Mouse (Mus musculus) midbrain, embryonic 13.5 days (tissue): ENCODE measurements around the gene Mief1. TPM values are rescaled to one million over a fixed set of nuclear protein-coding genes. Genes with fewer than 3 reads are reported as not detected.
A peak's percentile ranks its signal among the peaks of the same experiment; 100 is the strongest.

Experiments
- ATAC-seq: fragments of 200-750 bp; cut with Nextera tagmentation; 2 replicates; pipeline ENCODE4 v1.8.0; 2017; ENCODE audit warnings: mild to moderate bottlenecking, moderate TSS enrichment, moderate library complexity
- H3K27ac ChIP-seq: fragments of 300-500 bp; sonication (generic); 2 replicates; pipeline ENCODE4 v1.5.1; 2015; ENCODE audit warnings: inconsistent platforms, mild to moderate bottlenecking, moderate library complexity
- H3K27me3 ChIP-seq: fragments of 300-500 bp; sonication (generic); 2 replicates; pipeline ENCODE4 v1.6.1; 2015; ENCODE audit warnings: mild to moderate bottlenecking, inconsistent platforms
- H3K36me3 ChIP-seq: fragments of 300-500 bp; sonication (generic); 2 replicates; pipeline ENCODE4 v1.6.1; 2015; ENCODE audit warnings: mild to moderate bottlenecking, inconsistent platforms
- H3K4me1 ChIP-seq: fragments of 300-500 bp; sonication (generic); replicated peaks from 2 replicates; pipeline ENCODE4 v1.6.1; 2015; ENCODE audit warnings: inconsistent platforms
- H3K4me2 ChIP-seq: fragments of 300-500 bp; sonication (generic); replicated peaks from 2 replicates; pipeline ENCODE4 v1.6.1; 2015; ENCODE audit warnings: moderate library complexity, mild to moderate bottlenecking, inconsistent platforms
- H3K4me3 ChIP-seq: fragments of 300-500 bp; sonication (generic); replicated peaks from 2 replicates; pipeline ENCODE4 v1.5.1; 2015; ENCODE audit warnings: mild to moderate bottlenecking, inconsistent platforms
- H3K9ac ChIP-seq: fragments of 300-500 bp; sonication (generic); replicated peaks from 2 replicates; pipeline ENCODE4 v1.6.1; 2015; ENCODE audit warnings: mild to moderate bottlenecking, inconsistent platforms
- H3K9me3 ChIP-seq: fragments of 300-500 bp; sonication (generic); 2 replicates; pipeline ENCODE4 v1.6.1; 2016; ENCODE audit warnings: mild to moderate bottlenecking, inconsistent platforms
- WGBS: fragments of 180-500 bp; shearing (Covaris S2); methylation state at CpG from one replicate; pipeline ENCODE4 v1.1.7; 2015; 5-methylcytosine and 5-hydroxymethylcytosine counted together
- polyA plus RNA-seq: library from polyadenylated mRNA; unstranded; fragments of >200 nt; fragmentation: Nextera tagmentation; extraction: Ambion mirVana; gene quantifications from 2 replicates; pipeline ENCODE4 v1.2.1, GENCODE M21; 2015

Gene Mief1
- 42.2 and 43.8 TPM in 2 replicates for polyA plus RNA-seq

- peaks cover 33% of the 10 kb centered on the region for H3K36me3 ChIP-seq
- no peaks in the 10 kb centered on the region for H3K27me3 ChIP-seq
- peak within 1 kb of the TSS; percentile 89 for H3K27ac ChIP-seq
- H3K4me2 ChIP-seq, result peak within 1 kb of the TSS; percentile 78
- H3K9ac ChIP-seq, result peak within 1 kb of the TSS; percentile 92
- peaks cover 19% of the 10 kb centered on the region for H3K4me1 ChIP-seq
- no peaks in the 10 kb centered on the region for H3K9me3 ChIP-seq
- peak within 1 kb of the TSS; percentile 92 for H3K4me3 ChIP-seq
- WGBS, result under 1% methylated on average over 67 of the region's 67 CpGs
- ATAC-seq, result peak; percentile 96
These were observed at the start of gene Mief1 for GRCm38 (mm10) chr15:80233733-80234509. TSS of gene Mief1 (plus strand) at chr15:80234018.

DNA sequence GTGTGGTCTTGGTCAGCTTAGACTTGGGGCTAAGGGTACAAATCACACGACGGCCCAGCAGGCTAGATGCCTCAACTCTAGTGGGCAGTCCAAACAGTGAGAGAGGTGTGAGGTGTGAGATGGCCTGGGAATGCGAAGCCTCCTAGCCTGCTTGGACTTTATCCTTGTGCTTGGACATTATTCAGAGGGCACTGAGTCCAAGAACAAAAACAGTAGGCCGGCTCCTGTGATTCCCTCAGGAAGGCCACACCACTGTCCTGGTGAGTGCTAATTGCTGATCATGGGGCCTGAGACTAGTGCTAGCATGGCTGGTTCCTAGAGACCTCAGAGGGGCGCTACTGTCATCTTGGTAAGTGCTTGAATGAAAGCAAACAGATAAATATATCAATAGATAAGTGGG lies 44.9 kb upstream of the Mief1 start:
- H3K4me3 ChIP-seq, result no peak overlapping the region
- H3K27me3 ChIP-seq, result no peaks in the 10 kb centered on the region
- H3K27ac ChIP-seq, result no peak overlapping the region
- H3K9me3 ChIP-seq, result no peaks in the 10 kb centered on the region
- peaks cover 20% of the 10 kb centered on the region; the same call in 1 of the 2 replicates for H3K4me1 ChIP-seq
- H3K36me3 ChIP-seq, result no peaks in the 10 kb centered on the region
- no peak overlapping the region for H3K4me2 ChIP-seq
- no peak for ATAC-seq
- H3K9ac ChIP-seq, result no peak overlapping the region
- 87% methylated on average over 5 of the region's 5 CpGs for WGBS

DNA sequence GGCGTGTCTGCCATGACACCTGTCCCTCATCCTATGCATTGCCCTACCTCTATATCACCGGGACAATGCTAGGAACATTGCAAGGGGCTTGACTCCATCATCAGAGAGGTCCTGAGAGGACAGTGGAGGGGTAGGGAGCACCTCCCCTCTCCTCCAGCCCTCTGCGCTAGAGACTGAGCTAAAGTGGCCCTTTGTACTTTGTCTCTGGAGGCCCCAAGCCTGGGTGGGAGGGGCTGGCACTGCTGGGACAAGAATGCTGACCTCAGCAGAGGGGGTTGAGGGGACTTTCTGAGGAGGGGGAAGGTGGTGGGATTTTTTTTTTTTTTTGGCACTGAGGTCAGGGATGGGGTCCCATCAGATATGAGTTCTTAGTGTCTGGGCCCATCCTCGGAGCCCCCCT lies 43.7 kb upstream of the Mief1 start:
- H3K9ac ChIP-seq, result no peak overlapping the region
- no peak overlapping the region for H3K4me3 ChIP-seq
- no peaks in the 10 kb centered on the region for H3K36me3 ChIP-seq
- H3K4me1 ChIP-seq, result peaks cover 22% of the 10 kb centered on the region; the same call in 1 of the 2 replicates
- no peaks in the 10 kb centered on the region for H3K27me3 ChIP-seq
- no peak for ATAC-seq
- H3K4me2 ChIP-seq, result no peak overlapping the region
- WGBS, result 85% methylated on average over 4 of the region's 4 CpGs
- no peak overlapping the region for H3K27ac ChIP-seq
- H3K9me3 ChIP-seq, result no peaks in the 10 kb centered on the region

DNA sequence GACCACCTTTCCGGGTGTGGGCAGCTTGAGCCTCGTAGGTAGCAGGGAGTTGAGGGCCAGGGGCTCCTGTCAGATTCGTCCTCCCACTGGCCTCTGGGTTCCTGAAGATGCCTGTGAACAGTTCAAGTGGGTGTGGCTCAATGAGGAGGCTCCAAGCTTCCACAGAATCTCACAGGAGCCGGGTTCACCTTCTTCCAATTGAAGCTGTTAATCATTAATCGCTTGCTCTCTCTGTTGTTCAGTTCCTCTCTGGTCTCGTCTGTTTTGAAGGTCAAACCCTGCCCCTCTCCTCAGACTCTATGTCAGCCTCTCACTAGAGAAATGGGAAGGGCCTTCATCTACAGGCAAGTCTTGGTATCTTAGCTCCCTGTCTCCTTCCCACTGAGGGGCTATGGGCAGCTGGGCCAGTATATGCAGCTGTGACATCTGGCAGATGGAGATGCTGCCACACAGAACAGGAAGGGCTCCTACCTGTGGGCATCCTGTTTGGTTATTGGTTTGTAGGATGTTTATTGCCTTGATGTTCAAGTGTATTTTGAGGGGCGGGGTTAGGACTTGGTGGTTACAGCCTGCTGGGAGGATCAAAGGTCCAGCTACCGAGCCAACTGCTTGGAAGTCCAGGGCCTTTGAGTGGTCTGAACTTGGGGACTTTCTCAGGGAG lies 42.1 kb upstream of the Mief1 start:
- Histone ChIP-seq H3K4me1 (peaks cover 22% of the 10 kb centered on the region; the same call in 1 of the 2 replicates), H3K9me3 (no peaks in the 10 kb centered on the region), H3K36me3 (no peaks in the 10 kb centered on the region), H3K4me2 (no peak overlapping the region), H3K9ac (no peak overlapping the region), H3K27ac (no peak overlapping the region), H3K27me3 (no peaks in the 10 kb centered on the region), H3K4me3 (no peak overlapping the region)
- no peak for ATAC-seq
- WGBS, result 78% methylated on average over 8 of the region's 8 CpGs

DNA sequence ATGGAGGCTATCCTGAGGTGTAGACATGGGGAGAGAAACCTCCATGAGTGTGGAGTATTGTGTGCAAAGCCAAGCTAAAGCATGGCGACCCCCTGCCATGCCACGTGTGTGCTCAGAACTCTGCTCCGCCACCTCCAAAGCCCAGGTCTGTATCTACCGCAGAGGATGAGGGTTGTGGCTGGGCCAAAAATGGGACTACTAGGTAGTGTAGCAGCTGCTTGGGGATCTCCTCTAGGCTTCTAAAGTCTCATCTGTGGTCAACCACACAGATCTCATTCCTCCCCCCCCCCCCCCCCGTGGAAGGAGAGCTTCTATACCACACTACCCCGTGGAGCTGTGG lies 41.6 kb upstream of the Mief1 start:
- H3K36me3 ChIP-seq, result 0 out of 2 replicates have a peak, but pooled peaks cover 2% of the 10 kb centered on the region
- no peak for ATAC-seq
- H3K27me3 ChIP-seq, result no peaks in the 10 kb centered on the region
- no peak overlapping the region for H3K4me3 ChIP-seq
- no peak overlapping the region for H3K9ac ChIP-seq
- WGBS, result 92% methylated on average over 6 of the region's 6 CpGs
- H3K4me1 ChIP-seq, result peaks cover 22% of the 10 kb centered on the region; the same call in 1 of the 2 replicates
- H3K9me3 ChIP-seq, result no peaks in the 10 kb centered on the region
- H3K27ac ChIP-seq, result no peak overlapping the region
- H3K4me2 ChIP-seq, result no peak overlapping the region

- 0 out of 2 replicates have a peak, but pooled peaks cover 6% of the 10 kb centered on the region for H3K36me3 ChIP-seq
- H3K27ac ChIP-seq, result no peak overlapping the region
- no peaks in the 10 kb centered on the region for H3K27me3 ChIP-seq
- no peak overlapping the region for H3K4me3 ChIP-seq
- H3K9ac ChIP-seq, result no peak overlapping the region
- WGBS, result 92% methylated on average over 7 of the region's 7 CpGs
- ATAC-seq, result no peak
- H3K4me1 ChIP-seq, result peaks cover 22% of the 10 kb centered on the region; the same call in 1 of the 2 replicates
- no peaks in the 10 kb centered on the region for H3K9me3 ChIP-seq
- no peak overlapping the region for H3K4me2 ChIP-seq
These were observed 41.0 kb upstream of the Mief1 start for GRCm38 (mm10) chr15:80192847-80193246.

DNA sequence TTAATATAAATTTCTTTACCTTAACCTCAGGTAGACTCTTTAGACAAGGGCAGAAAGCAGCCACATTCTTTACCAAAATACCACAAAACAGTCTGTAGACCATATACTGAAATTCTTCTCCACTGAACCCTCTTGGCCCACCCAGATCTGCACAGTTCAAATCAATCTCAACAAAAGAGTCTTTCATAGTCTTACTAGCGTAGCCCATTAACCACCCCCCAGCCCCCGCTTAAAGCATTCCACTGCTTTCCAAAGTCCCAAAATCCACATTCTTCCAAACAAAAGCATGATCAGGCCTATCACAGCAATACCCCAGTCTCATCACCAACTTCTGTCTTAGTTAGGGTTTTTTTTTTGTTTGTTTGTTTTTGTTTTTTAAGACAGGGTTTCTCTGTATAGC lies 34.3 kb upstream of the Mief1 start:
- Histone ChIP-seq H3K9me3 (no peaks in the 10 kb centered on the region), H3K36me3 (0 out of 2 replicates have a peak, but pooled peaks cover 6% of the 10 kb centered on the region), H3K4me3 (no peak overlapping the region), H3K4me2 (no peak overlapping the region), H3K27me3 (no peaks in the 10 kb centered on the region), H3K9ac (no peak overlapping the region), H3K27ac (no peak overlapping the region), H3K4me1 (no peaks in the 10 kb centered on the region)
- ATAC-seq, result no peak
- WGBS, result 78% methylated on average over 2 of the region's 2 CpGs

- no peak overlapping the region for H3K4me3 ChIP-seq
- no peak overlapping the region for H3K4me2 ChIP-seq
- no peak for ATAC-seq
- WGBS, result 92% methylated on average over 6 of the region's 6 CpGs
- H3K27ac ChIP-seq, result no peak overlapping the region
- H3K36me3 ChIP-seq, result 0 out of 2 replicates have a peak, but pooled peaks cover 4% of the 10 kb centered on the region
- no peaks in the 10 kb centered on the region for H3K27me3 ChIP-seq
- H3K4me1 ChIP-seq, result no peaks in the 10 kb centered on the region
- H3K9me3 ChIP-seq, result no peaks in the 10 kb centered on the region
- H3K9ac ChIP-seq, result no peak overlapping the region
These were observed 31.6 kb upstream of the Mief1 start for GRCm38 (mm10) chr15:80202111-80202775.

DNA sequence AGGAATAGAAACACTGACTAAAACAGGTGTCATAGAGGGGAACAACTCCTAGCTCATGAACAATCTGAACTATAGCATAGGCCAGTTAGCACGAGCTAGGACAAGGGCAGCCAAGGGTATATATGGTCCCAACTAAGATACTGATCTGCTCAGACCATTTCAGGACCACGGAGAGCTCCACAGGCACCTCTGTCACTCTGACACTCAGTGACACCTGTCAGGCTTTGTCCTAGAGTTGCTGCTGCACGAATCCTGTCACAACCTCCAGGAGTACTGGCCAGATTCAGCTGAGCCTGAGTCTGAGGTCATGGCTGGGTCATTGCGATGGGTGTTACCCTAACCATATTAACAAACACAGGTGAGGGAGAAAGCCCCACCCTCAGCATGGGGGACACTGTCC lies 30.4 kb upstream of the Mief1 start:
- Histone ChIP-seq H3K27me3 (no peaks in the 10 kb centered on the region), H3K27ac (no peak overlapping the region), H3K4me3 (no peak overlapping the region), H3K9ac (no peak overlapping the region), H3K9me3 (no peaks in the 10 kb centered on the region), H3K4me1 (0 out of 2 replicates have a peak, but pooled peaks cover 4% of the 10 kb centered on the region), H3K4me2 (no peak overlapping the region), H3K36me3 (no peaks in the 10 kb centered on the region)
- 39% methylated on average over 4 of the region's 4 CpGs for WGBS
- ATAC-seq, result no peak

- Histone ChIP-seq H3K27ac (no peak overlapping the region), H3K4me1 (peaks cover 7% of the 10 kb centered on the region; the same call in 1 of the 2 replicates), H3K4me2 (no peak overlapping the region), H3K4me3 (no peak overlapping the region), H3K27me3 (no peaks in the 10 kb centered on the region), H3K9ac (no peak overlapping the region), H3K9me3 (no peaks in the 10 kb centered on the region), H3K36me3 (peaks cover 5% of the 10 kb centered on the region)
- no peak for ATAC-seq
- WGBS, result 85% methylated on average over 3 of the region's 3 CpGs
These were observed 27.7 kb upstream of the Mief1 start for GRCm38 (mm10) chr15:80206057-80206565.

- H3K4me1 ChIP-seq, result peaks cover 7% of the 10 kb centered on the region; the same call in 1 of the 2 replicates
- H3K9me3 ChIP-seq, result no peaks in the 10 kb centered on the region
- no peak for ATAC-seq
These were observed 25.4 kb upstream of the Mief1 start for GRCm38 (mm10) chr15:80208446-80208845.

DNA sequence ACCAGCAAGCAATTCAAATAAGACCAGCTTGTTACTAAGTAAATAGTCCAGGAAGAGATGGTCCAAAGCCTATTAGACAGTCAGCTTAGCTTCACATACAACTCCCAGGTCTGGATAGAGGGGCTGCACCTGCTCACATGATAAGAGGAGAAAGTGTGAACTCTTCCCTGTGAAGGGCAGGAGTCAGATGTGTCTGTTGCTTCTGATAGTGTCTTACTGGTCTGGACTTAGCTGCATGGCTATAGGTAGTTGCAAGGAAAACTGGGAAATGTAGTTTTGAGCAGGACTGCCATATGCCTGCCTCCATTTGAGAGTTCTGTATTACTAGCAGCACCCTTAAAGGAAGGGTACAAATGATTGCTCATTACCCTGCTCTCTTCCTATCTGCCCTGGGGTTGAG lies 20.1 kb upstream of the Mief1 start:
- H3K36me3 ChIP-seq, result peaks cover 48% of the 10 kb centered on the region
- H3K27ac ChIP-seq, result no peak overlapping the region
- H3K9ac ChIP-seq, result no peak overlapping the region
- H3K4me3 ChIP-seq, result no peak overlapping the region
- H3K27me3 ChIP-seq, result no peaks in the 10 kb centered on the region
- ATAC-seq, result no peak
- H3K4me1 ChIP-seq, result peaks cover under 1% of the 10 kb centered on the region; the same call in 1 of the 2 replicates
- no peaks in the 10 kb centered on the region for H3K9me3 ChIP-seq
- H3K4me2 ChIP-seq, result no peak overlapping the region

More at GRCm38 (mm10) chr15:80208446-80208845, 25.4 kb upstream of the Mief1 start:
- Histone ChIP-seq H3K27me3 (no peaks in the 10 kb centered on the region), H3K4me3 (no peak overlapping the region), H3K9ac (no peak overlapping the region), H3K27ac (0 out of 2 replicates have a peak overlapping the region, but pooled peaks have one; percentile 21), H3K4me2 (no peak overlapping the region), H3K36me3 (peaks cover 28% of the 10 kb centered on the region)
- WGBS, result 8% methylated on average over 4 of the region's 4 CpGs
